Mouse (Mus musculus) layer of hippocampus, postnatal 36 days (tissue): ENCODE results near the gene Foxo1. TPM values are rescaled to one million over a fixed set of nuclear protein-coding genes. Genes with fewer than 3 reads are reported as not detected.

Experiments
- DNase-seq, 2 experiments: peaks; one replicate each; pipeline ENCODE4 v3.0.0; 2022
- total RNA-seq, 2 experiments: library from RNA; stranded (reverse); gene quantifications; 2 replicates each; pipeline ENCODE4 v1.2.3; 2021

Foxo1 gene
- 10 to 100 TPM; 21.7 to 24.2 TPM for total RNA-seq

DNA sequence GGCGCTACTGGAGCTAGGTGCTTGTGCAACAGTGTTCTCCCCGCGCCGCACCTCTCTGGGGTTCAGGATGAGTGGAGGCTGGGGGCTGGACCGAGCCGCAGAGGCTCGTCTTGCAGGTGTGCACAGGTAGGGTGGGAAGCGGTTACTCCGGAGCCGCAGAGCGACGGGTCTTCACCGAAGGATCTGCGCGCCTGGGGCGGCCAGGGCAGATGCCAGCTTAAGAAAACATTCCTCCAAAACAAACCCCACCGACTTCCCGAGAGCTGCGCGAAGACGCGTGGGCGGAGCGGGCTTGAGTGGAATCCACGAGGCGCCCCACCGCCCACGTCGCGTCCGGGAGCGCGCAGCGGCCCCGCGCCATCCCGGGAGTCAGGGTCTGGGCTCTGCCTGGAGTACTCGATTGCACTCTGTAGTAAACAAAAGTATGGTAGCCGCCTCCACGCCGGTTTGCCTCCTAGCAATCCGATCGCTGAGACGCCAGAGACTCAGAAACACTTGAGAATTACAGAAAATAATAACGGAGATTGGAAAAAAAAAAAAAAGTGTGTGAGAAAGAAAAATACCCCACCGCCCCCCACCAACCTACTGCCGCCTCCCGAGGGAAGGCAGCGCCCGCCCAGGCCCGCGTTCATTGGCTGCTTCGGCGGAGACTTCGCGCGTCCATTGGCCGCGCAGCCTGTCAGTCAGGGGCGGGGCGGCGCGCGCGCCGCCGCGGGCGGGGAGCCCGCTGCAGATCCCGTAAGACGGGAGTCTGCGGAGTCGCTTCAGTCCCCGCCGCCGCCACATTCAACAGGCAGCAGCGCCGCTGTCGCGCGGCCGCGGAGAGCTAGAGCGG is at the start of gene Foxo1:
Gene Foxo1, plus strand, starts transcription at position 685 of the 835 bp plus-strand sequence.
- peak; percentile 80 to 83 for DNase-seq

GRCm38 (mm10) chr3:52218864-52219263 is 49.3 kb upstream of the Foxo1 start:
- no peak for DNase-seq

DNA sequence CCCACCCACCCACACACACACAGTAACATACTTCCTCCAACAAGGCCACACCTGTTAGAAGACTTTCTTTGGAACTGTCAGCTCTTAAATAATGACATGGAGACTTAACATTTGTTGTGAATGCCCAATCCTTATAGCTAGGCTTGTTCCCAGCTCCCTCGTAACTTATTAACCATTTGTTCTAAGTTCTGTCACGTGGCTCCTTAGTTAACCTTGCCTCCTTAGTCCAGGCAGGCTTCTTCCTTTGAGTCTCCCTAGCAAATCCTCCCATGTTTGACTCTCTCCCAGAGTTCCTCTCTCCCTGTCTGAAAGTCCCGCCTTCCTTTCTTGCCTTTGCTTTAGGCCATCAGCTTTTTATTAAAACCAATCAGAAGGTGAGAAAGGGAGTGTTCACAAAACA is 47.1 kb upstream of the Foxo1 start:
- DNase-seq = no peak

DNA sequence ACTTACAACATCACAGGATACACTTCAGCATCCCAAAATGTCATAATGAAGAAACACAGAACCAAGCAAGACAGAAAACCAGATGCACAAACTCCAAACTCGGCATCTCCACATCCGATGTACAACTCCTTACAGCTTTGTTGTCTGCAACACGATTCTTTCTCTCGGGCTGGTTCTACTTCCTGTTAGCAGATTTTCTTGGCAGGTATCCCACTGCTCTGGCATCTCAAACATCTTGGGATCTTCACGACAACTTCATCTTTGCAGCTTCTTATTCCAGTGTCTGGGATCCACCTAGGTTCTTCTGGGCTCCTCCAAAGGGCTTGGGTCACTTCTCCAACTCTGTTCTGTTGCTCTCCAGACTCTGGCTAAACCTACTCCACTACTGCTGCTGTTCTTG is 46.2 kb upstream of the Foxo1 start:
- DNase-seq = no peak

GRCm38 (mm10) chr3:52236488-52236887 is 31.6 kb upstream of the Foxo1 start:
- DNase-seq = no peak

DNA sequence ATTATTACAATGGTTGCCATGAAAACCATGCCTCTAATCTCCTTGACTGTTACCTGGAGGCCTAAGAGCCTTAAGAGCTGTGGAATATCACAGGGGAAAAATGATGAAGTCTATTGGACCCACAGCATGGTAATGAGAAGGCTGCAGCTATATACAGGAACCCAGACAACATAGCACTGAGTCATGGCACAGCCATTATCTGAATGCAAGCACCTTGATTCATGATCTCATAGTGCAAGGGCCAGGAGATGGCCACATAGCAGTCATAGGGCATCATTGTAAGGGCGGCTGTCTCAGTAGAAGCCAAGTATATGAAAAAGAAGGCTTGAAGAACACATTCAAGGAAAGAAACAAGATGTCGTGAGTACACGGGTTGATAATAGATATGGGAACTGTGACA is 31.0 kb upstream of the Foxo1 start:
- DNase-seq = no peak

DNA sequence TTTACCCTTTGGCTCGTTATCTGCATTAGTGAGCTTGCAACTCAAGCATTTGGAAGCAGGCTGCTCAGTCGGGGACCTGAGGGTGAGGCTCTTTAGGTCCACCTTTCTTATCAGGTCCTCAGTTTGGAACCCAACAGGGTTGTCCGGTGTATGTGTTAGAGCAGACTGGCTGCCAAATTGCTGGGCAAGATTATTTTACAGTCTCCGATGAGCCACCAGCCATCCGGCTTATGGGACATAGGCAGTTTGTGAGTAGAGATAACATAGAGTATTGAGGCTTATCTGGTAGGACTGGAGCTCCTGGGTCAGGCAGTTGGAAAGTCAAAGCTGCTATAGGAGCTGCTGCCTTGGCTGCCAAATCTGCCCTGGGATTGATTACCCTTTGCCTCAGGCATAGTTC is 27.1 kb upstream of the Foxo1 start:
- DNase-seq = no peak

DNA sequence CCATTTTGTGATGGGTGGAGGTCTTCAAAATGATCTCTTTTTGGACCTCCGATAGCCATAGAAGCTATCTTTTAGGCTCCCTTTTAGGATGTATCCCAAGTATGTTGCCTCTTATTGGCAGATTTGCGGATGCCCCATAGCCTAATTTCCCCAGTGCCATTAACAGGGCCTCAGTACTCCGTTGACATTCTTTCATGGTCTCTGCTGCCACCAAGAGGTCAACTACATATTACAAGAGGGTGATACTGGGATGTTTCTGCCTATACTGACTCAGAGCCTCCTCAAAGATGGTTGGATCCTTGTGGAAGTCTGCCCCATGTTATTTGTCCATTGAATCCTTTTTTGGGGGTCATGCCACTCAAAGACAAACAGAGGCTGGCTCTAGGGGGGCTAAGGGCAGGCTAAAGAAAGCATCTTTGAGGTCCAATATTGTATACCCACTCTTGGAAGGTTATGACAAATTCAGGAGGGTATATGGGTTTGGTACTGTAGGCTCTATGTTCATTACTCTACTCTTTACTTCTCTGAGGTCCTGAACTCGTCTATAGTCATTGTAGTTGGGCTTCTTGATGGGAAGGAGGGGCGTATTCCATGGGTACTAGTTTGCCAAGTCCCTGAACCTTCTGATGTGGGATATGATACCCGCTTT is 25.6 kb upstream of the Foxo1 start:
- DNase-seq = peak in 1 of 2 experiments; percentile 80

- DNase-seq = no peak
Measured at GRCm38 (mm10) chr3:52243271-52244021, 24.7 kb upstream of the Foxo1 start.

DNA sequence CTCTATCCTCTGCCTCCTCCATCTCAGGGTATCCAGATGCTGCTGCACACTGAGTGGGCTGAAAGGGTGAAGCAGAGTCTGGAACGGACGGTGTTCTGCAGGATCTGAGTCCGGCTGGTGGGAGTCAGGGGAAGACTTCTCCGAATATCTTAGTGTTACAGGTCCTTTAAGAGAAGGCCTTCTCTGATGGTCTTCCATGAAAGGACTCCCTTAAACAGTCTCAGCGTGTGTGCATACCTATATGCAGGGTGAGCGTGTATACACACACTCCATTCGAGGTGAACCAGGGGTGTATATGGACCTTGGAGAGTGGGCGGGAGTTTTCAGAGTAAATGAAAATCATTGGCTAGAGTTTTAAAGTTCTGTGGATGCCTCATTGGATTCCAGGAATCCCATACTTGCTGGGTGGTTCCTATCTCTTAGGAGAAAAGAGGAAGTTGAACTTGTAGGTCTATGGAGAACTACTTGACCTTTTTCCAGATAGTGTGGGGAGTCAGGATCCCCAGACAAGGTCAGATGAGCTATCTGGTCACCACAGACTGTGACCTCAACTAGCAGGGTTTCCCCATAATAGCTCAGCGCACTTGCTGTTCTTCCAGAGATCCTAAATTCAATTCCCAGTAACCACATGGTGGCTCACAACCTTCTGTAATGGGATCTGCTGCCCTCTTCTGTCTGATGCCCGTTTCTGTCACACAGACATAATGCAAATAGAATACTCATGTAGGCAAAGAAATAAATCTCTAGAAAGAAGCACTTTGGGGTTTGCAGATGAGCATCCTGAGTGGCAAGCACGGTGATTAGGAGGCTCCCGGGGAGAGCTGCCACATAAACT is 21.9 kb upstream of the Foxo1 start:
- no peak for DNase-seq

GRCm38 (mm10) chr3:52251184-52251583 is 17.0 kb upstream of the Foxo1 start:
- DNase-seq = no peak

- no peak for DNase-seq
Measured at GRCm38 (mm10) chr3:52253656-52254461, 14.3 kb upstream of the Foxo1 start.

DNA sequence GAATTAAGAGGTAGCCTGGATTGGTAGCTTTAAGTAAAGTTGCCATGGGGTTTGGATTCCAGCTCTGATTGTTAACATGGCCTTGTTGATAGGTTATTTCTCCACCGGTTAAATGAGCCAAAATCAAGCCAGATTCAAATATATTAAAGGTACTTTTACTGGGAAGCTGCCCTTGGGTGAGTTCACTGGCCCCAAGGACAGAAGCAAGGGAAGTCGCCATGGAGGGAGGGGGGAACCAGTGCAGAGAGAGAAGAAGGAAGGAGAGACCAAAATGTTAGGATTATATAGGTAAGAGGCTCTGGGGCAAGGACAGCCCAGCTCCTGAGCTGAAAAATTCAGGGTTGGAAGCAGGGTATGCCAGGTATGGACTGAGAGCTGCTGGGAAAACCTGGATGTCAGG is 13.6 kb upstream of the Foxo1 start:
- no peak for DNase-seq

DNA sequence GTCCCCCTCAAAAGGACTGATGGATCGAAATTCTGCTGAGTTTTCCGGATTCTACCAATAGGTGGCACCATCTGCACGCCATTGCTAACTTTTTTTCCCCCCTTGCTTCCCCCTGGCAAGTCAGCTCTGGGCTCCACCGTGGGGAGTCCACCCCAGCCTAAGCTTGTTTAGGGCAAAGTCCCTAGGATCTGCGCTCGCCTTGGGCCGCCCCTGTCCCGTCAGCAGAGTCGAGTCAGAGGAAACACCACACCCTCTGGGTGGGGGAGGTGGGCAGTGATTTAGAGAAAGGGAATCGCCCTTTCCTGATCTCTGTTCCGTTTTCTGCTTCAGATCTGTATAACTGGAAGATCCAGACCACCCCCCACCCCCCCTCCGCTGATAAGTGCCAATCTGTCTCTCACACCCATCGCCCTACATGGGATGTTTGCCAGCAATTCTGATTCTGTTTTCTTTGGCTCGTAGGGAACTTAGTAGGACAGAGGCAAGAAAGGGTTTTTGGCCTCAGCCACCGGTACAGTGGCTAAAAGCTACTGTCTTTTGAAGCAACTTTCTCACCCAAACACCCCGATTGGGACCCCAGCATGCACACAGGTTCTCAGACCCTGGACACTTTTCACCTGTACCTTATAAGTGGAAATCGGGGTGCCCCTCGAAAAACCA is 10.2 kb upstream of the Foxo1 start:
- peak; percentile 38 to 41 for DNase-seq

GRCm38 (mm10) chr3:52258532-52258931 is 9.6 kb upstream of the Foxo1 start:
- DNase-seq = no peak

DNA sequence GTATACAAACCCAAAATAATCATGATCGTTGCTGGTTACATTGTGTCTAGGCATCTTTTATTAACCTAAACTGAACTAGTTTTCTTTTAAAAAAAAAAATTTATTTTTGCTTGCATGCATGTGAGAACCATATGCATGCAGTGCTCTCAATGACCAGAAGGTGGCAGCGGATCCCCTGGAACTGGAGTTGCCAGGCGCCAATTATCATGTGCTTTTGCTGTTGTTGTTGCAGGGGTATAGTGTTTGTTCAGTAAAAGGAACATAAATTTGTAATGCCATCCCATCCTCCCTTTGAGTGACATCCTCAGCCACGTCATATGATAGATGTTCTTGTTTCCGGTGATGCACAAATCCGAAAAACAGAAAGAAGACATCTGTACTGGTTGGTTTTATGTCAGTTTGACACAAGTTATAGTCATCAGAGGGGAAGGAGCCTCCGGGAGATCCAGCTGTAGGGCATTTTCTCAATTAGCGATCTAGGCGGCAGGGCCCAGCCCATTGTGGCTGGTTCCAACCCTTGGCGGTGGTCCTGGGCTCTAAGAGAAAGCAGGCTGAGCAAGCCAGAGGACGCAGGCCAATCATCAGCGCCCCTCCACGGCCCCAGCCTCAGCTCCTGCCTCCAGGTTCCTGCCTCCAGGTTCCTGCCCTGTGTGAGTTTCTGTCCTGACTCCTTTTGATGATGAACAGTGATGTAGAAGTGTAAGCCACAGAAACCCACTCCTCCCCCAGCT is 5.5 kb upstream of the Foxo1 start:
- peak; percentile 71 to 73 for DNase-seq

GRCm38 (mm10) chr3:52264354-52264753 is 3.8 kb upstream of the Foxo1 start:
- peak; percentile 32 to 62 for DNase-seq

- no peak for DNase-seq
Measured at GRCm38 (mm10) chr3:52266606-52267160, 1.5 kb upstream of the Foxo1 start.

- no peak for DNase-seq
Measured at GRCm38 (mm10) chr3:52267293-52267651, 864 bp upstream of the Foxo1 start.

- no peak for DNase-seq
Measured at GRCm38 (mm10) chr3:52268487-52268736, 276 bp downstream of the Foxo1 start.
